Mouse (Mus musculus): Measurements from ENCODE around the gene Madcam1.

Madcam1 gene

GRCm38 (mm10) chr10:79664131-79664665 is at the start of gene Madcam1:
Madcam1 (plus strand) TSS chr10:79664559.
- DNase-seq (ENCODE audit: low read depth, low spot score), result peak; percentile 65

GRCm38 (mm10) chr10:79615860-79616259 is 48.5 kb upstream of the Madcam1 start:
- peak; percentile 78 for DNase-seq (ENCODE audit: low read depth, low spot score)

GRCm38 (mm10) chr10:79616376-79616775 is 48.0 kb upstream of the Madcam1 start:
- DNase-seq (ENCODE audit: low read depth, low spot score), result no peak

- peak; percentile 54 for DNase-seq (ENCODE audit: low read depth, low spot score)
These were observed 40.4 kb upstream of the Madcam1 start for GRCm38 (mm10) chr10:79623950-79624349.

GRCm38 (mm10) chr10:79625398-79625797 is 39.0 kb upstream of the Madcam1 start:
- DNase-seq (ENCODE audit: low read depth, low spot score), result peak; percentile 42

GRCm38 (mm10) chr10:79626156-79626555 is 38.2 kb upstream of the Madcam1 start:
- no peak for DNase-seq (ENCODE audit: low read depth, low spot score)

DNA sequence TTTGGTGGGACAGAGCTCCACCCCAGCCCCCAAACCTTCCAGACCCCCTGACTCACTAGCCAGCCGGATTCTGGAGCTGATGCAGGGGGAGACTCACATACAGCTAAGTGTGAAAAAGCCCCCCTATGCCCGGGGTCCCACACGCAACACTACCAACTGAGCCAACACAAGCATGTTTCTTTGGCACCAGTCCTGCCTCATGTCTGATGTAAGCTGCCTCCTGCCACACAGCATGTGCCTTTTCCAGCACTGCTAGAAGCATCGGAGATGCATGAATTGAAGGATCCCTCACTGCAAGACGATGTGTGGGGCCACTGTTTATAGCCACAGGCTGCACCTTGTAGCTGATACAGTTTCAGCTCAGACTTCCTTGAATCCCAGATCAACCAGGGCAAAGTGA is 36.0 kb upstream of the Madcam1 start:
- DNase-seq (ENCODE audit: low read depth, low spot score), result no peak

GRCm38 (mm10) chr10:79631432-79631831 is 32.9 kb upstream of the Madcam1 start:
- DNase-seq (ENCODE audit: low read depth, low spot score), result peak; percentile 70

DNA sequence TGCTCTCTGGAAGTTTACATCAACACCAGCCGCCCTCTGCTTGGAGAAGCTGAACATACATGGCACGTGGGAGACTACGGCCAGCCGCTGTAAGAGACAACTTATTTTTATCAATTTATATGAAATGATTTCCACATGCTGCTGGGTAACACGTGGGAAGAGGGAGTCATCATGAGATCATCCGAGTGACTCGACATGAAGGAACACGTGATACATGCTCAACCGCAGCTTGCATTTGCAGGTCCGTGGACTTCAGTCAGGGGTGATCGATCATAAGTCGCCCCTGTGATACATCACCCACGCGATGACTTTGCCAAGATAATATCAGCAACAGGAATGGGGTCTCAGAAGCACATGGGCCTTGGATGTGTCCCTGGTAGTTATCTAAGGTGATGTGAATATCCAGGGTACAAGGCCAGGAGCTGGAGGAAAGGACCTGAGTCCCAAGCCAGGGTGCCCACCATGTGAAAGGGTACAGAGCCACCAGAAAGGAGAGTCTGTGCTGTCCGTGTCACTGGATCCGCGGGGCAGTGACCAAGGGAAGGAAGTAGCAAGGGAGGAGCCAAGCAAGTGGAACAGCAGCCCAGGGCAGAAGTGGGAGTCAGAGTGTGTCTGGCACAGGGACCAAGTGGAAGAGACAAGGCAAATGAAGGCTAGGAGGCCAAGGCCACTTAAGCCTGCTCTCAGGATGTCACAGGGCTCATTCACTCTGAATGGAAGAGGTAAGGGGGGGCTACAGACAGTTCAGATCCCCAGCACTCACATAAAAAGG is 31.2 kb upstream of the Madcam1 start:
- DNase-seq (ENCODE audit: low read depth, low spot score), result peak; percentile 78

- peak; percentile 46 for DNase-seq (ENCODE audit: low read depth, low spot score)
These were observed 28.1 kb upstream of the Madcam1 start for GRCm38 (mm10) chr10:79636287-79636686.

DNA sequence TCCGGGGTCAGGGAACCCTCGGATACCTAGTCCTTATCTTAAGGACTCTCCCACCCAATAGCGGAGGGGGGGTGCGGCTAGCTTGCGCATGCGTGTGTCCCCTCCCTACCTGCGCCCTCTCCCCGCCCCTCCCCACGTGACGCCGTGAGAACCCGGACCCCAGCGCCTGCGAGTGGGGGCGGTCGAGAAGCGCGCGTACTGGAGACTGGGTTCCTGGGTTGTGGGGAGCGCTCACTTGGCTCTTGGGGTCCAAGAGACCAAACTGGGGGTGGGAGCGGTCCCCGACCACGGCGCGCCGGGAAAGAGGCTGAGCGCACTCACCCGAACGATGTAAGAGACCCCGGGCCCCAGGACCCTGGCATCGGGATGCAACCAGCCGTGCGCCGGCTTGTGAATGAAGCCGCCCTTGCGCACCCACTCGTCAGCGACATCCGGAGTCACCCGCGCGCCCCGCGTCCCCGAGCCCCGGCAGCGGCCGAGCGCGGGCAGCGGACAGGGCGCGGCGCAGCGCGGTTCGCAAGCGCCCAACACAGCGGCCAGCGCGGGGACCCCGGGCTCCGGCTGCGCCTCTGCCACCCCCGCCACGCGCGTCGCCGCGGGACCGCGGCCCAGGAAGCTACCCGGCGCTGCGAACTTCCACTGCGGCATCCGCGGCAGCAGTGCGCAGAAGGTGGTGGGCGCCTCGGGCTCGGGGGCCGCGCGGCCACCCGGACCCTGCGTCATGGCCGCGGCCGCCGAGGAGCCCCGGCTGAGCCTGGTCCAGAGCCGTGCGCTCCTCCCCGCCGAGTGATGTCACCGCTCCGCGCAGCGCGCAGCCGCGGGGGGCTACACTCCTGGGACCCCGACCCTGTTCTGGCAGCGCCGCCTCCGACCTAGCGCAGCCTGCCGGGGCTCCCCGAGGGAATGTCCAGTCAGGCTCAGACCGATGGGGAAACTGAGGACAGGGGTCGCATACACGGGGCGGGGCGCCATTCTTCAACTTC is 26.9 kb upstream of the Madcam1 start, which contains the start of gene Shc2:
Shc2 (minus strand) TSS at position 791 of the 983 bp plus-strand sequence.
- peak; percentile 94 for DNase-seq (ENCODE audit: low read depth, low spot score)

- peak; percentile 78 for DNase-seq (ENCODE audit: low read depth, low spot score)
These were observed 25.7 kb upstream of the Madcam1 start for GRCm38 (mm10) chr10:79638486-79639204.

GRCm38 (mm10) chr10:79645711-79646110 is 18.6 kb upstream of the Madcam1 start, which contains the start of gene Odf3l2:
Odf3l2 (minus strand) TSS chr10:79645738.
- DNase-seq (ENCODE audit: low read depth, low spot score), result peak; percentile 46

- DNase-seq (ENCODE audit: low read depth, low spot score), result peak; percentile 89
These were observed 15.1 kb upstream of the Madcam1 start for GRCm38 (mm10) chr10:79649070-79649751.

GRCm38 (mm10) chr10:79652789-79653188 is 11.6 kb upstream of the Madcam1 start:
- no peak for DNase-seq (ENCODE audit: low read depth, low spot score)

- DNase-seq (ENCODE audit: low read depth, low spot score), result peak; percentile 80
These were observed 9.4 kb upstream of the Madcam1 start for GRCm38 (mm10) chr10:79654946-79655395.

DNA sequence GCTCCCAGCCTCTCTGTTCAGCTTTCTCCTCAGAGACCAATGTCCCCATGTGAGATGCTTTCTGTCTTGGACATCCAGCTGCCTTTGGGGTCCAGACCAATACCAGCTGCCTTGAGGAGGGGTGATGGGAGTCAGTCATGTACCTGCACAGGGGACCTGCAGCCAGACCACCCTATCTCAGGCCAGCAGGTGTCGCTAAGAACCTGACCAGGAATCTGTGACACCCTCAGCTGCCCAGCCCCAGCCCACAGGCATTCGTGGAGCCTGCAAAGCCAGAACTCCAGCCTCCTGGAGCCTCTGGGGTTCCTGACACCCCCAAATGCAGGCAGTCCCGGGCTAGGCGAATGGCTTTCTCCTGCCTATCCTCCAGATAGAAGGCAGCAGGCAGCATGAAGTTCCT is 5.5 kb upstream of the Madcam1 start:
- DNase-seq (ENCODE audit: low read depth, low spot score), result no peak

DNA sequence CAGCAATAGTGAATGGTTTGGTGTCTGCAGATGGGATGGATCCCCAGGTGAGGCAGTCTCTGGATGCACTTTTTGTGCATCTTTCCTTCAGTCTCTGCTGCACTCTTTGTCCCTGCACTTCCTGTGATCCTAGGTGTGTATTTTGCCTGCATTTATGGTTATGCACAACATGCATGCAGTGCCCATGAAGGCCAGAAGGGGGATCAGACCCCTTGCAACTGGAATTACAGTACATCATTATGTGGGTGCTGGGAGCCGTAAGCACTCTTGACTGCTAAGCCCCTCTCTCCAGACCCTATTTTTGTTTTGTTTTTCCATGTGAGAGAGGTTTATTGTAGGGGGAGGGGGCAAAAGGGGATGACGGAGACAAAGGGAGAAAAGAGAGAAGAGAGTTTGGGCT is 4.1 kb upstream of the Madcam1 start:
- DNase-seq (ENCODE audit: low read depth, low spot score), result no peak

DNA sequence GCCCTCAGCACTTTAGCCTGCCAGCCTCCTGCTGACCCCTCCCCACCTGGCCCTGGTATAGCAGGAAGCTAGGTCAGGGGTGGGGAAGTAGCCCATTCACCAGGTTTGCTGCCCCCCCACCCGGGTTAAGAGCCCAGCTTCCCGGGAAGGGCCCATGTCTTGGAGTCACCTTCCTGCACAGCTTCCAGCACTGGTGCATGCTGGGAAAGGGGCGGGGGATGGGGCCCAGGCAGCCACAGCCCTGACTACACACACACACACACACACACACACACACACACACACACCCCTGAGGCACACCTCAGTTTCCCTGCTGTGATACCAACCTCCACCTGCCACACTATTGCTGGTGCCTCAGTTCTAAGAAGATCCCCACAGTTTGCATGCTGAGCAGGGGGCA is 2.5 kb upstream of the Madcam1 start:
- DNase-seq (ENCODE audit: low read depth, low spot score), result no peak

- no peak for DNase-seq (ENCODE audit: low read depth, low spot score)
These were observed 692 bp downstream of the Madcam1 start for GRCm38 (mm10) chr10:79665051-79665450.

- no peak for DNase-seq (ENCODE audit: low read depth, low spot score)
These were observed 2.1 kb downstream of the Madcam1 start for GRCm38 (mm10) chr10:79666493-79666892.
